Mouse (Mus musculus) cerebellum, adult 8-10 months (tissue): ENCODE measurements at regions not wholly inside any gene's neighbourhood (a gene's known extent, or its start where the extent isn't known, plus 50 kb on each side); places are given as distances from the start of the nearest gene placed in this dataset.

ENCODE experiments used
- DNase-seq: peaks from one replicate; pipeline ENCODE4 v3.0.0; 2022

DNA sequence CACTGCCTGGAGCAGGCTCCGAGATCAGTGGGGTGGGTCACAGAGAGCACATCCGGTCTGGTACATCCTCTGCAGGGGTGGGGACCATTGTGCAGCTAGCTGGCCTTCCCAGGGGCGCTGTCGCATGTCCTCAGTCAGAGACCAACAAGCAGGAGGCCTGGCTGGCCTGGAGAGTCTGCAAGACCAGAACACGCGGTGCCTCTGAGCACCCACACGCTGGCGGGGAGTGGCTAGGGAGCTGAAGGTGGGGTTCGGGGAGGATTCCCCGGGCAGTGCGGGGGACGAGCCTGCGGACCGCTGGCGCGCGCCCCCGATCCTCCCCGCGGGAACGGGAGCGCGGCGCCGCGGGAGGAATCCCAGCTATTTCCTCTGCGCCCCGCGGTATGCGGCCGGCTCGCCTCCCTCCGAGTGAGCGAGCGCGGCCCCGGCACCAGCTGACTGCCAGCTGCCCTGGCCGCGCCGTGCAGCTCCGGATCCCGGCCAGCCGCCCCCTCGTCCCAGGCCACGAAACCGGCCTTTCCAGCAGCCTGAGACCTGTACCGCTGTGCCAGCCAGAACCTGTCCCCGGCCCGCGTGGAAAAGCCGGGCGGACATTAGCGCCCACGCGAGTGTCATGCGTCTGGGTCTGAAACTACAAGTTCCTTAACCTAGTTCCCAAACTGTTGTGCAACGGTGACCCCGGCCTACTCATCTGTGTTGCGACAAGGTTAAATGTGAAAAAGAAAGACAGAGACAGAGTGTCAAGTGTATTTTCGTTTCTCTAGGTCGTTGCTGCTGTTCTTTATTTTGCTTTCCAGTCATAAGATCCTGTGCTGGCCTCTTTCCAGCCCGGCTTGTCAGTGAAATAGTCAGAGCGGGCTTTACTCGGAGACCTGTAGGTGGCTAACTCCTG, 61.2 kb downstream of the Pkdcc start:
- peak; percentile 24 for DNase-seq

DNA sequence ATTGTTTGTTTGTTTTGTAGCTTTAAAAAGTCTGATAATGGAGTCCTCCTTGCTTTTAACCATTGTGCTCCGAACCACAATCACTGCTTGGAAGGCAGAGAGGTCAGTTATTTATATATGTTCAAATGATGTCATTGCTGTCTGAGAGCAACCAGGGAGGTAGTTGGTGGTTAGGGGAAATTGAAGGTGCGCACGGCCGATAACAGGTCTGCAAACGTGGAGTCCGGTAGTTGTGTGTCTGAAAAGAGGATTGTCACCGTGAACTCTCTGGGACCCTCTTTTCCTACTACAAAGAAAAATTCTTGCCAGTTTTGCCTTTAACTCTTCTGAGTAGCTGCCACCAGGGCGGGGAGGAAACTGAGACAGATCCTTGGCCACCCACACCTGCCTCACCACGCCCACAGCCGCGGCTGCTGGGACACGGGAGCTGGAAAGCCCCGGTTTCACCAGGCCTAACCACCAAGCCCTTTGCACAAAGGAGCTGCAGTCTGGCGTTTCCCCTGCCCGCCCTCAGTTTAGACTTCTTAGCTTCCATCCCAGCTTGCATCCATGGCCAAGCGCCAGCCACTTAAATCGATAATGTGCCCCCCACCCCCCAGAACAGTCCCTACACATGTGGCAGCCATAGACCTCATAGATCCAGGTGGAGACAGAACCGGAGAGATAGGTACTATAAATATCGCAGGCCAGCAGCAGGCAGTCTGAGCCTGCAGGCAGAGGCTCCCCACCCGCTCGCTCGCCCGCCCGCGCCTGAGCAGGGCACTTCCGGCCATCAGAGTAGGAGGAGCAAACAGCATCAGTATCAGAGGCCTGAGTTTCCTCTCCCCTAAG, 62.2 kb downstream of the Pkdcc start:
- no peak for DNase-seq

GRCm38 (mm10) chr17:83277948-83278924, 63.1 kb downstream of the Pkdcc start:
- no peak for DNase-seq

DNA sequence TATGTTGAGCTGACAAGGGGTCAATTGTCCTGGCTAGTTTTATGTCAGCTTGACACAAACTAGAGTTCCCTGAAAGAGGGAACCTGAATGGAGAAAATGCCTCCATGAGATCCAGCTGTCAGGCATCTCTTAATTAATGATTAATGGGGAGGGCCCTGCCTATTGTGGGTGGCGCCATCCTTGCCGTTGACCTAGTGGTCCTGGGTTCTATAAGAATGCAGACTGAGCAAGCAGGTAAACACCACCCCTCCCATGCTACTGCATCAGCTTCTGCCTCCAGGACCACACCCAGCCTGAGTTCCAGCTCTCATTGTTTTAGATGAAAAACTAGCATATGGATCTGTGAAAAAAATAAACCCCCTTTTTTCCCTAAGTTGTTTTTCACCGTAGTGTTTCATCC, 67.4 kb upstream of the Eml4 start:
- no peak for DNase-seq

DNA sequence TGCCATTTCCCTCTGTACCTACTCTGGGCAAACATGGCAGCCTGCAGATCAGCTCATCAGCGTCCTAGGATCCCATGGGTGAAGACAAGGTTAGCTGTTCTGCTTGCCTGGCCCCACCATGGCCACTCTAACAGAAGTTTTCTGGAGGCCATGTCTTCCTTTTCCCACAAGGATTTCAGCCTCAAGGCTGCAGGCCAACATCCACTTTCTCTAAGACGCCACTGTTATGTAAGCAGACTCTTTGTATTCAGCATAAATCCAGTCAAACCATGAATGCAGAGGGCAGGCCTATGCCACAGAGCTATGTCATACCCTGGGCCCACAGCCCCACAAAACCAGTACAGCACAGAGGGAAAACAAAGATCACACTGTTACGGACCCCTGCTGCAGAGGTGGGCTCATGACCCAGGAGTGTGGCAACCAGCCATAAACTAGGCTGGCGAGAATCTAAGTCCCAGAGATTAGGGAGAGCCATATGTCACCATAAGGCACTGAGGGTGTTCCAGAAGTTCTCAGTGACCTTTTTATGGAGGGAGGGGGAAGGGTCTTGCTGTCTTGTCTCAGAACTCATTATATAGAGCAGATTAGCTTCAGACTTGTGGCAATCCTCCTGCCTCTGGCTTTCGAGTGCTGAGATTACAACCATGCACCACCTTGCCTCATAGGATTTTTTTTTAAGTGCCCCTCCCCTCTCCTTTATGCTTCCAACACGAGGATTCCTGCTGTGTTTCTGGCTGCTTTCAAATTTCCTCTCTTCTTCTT, 63.2 kb upstream of the Eml4 start:
- DNase-seq, result no peak

DNA sequence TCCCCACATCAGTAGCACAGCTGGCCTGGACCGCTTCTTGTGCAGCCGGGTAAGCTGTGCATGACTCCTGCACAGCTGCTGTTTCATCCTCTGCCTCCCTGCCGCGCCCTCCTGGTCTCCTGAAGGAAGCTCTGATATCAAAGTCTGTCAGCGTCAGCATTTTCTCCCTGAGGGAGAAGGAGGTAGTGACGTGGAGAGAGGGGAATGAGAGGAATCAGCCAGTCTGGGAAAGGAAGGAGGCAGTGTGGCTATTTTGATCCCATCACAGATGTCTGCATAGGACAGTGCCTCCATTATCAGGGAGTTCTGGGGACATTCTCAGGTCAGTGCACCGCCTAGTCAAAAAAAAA, 62.6 kb upstream of the Eml4 start:
- no peak for DNase-seq

GRCm38 (mm10) chr17:83295526-83296238, 55.0 kb upstream of the Eml4 start:
- no peak for DNase-seq

GRCm38 (mm10) chr17:83297379-83298121, 53.2 kb upstream of the Eml4 start:
- no peak for DNase-seq
